Mouse (Mus musculus): Measurements from ENCODE around the gene Tnrc6b. TPM values are rescaled to one million over a fixed set of nuclear protein-coding genes. Genes with fewer than 3 reads are reported as not detected.

Gene Tnrc6b
- polyA plus RNA-seq, 1 experiment: 8.9 TPM

GRCm38 (mm10) chr15:80673337-80674095 is 37.6 kb upstream of the Tnrc6b start:
- Histone ChIP-seq H3K36me3 (ENCODE audit: control insufficient read depth, insufficient read depth) (no peaks in the 10 kb centered on the region), H3K4me2 (ENCODE audit: low read depth) (no peak overlapping the region), H3K79me2 (ENCODE audit: control insufficient read depth, insufficient read depth) (no peaks in the 10 kb centered on the region), H3ac (ENCODE audit: control insufficient read depth, insufficient read length) (no peak overlapping the region), H3K27me3 (ENCODE audit: control insufficient read depth, insufficient read depth, insufficient read length) (no peaks in the 10 kb centered on the region), H3K4me3 (no peak overlapping the region)
- TF ChIP-seq MYOD1 (IDR thresholded peaks at IDR 0.05; ENCODE audit: control insufficient read depth in 1 of 3, insufficient read length in 2 of 3, low read depth in 2 of 3) (no peak), TCF12 (IDR thresholded peaks at IDR 0.05; ENCODE audit: insufficient read depth, poor library complexity, severe bottlenecking) (no peak), REST (IDR thresholded peaks at IDR 0.05; ENCODE audit: insufficient read depth, insufficient read length) (no peak), SRF (IDR thresholded peaks at IDR 0.05; ENCODE audit: control insufficient read depth, insufficient read length, low read depth) (no peak), MAX (IDR thresholded peaks at IDR 0.05; ENCODE audit: low read depth) (no peak), TCF3 (IDR thresholded peaks at IDR 0.05; ENCODE audit: insufficient read length, low read depth) (no peak), USF1 (IDR thresholded peaks at IDR 0.05; ENCODE audit: low read depth) (no peak), POLR2A (IDR thresholded peaks at IDR 0.05; ENCODE audit: insufficient read length, low read depth) (no peak), E2F4 (IDR thresholded peaks at IDR 0.05; ENCODE audit: insufficient read depth) (no peak), MYOG (IDR thresholded peaks at IDR 0.05; ENCODE audit: control insufficient read depth in 1 of 3, insufficient read depth in 1 of 3, insufficient read length in 2 of 3, low read depth in 2 of 3) (no peak), POLR2AphosphoS2 (IDR thresholded peaks at IDR 0.05; ENCODE audit: insufficient read length, low read depth) (no peak), CEBPB (IDR thresholded peaks at IDR 0.05; ENCODE audit: insufficient read depth, poor library complexity, severe bottlenecking) (no peak)

DNA sequence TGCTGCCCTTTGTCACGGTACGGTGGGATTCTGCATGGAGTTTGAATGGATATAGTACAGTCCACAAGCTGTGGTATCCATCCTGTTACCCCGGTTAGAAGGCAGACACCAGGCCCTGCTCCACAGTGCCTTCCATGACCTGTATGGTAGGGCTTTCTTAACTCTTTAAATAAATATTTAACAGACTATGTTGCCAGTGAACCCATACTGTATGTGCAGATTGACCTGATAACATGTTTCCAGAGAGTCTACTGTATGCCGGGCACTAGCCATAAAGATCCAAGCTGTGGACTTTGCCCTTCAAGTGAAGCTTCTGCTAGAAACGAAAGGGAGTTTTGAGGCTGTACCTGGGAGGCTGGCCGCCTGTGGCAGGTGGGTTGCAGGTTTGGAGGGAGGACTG is 36.4 kb upstream of the Tnrc6b start:
- no peak overlapping the region for H3ac ChIP-seq (ENCODE audit: control insufficient read depth, insufficient read length)
- H3K27me3 ChIP-seq (ENCODE audit: control insufficient read depth, insufficient read depth, insufficient read length): no peaks in the 10 kb centered on the region
- TF ChIP-seq TCF12 (IDR thresholded peaks at IDR 0.05; ENCODE audit: insufficient read depth, poor library complexity, severe bottlenecking): no peak
- TF ChIP-seq POLR2A (IDR thresholded peaks at IDR 0.05; ENCODE audit: insufficient read length, low read depth): no peak
- no peak for TF ChIP-seq MYOG (IDR thresholded peaks at IDR 0.05; ENCODE audit: control insufficient read depth in 1 of 3, insufficient read depth in 1 of 3, insufficient read length in 2 of 3, low read depth in 2 of 3)
- TF ChIP-seq MAX (IDR thresholded peaks at IDR 0.05; ENCODE audit: low read depth): no peak
- no peak for TF ChIP-seq POLR2AphosphoS2 (IDR thresholded peaks at IDR 0.05; ENCODE audit: insufficient read length, low read depth)
- TF ChIP-seq MYOD1 (IDR thresholded peaks at IDR 0.05; ENCODE audit: control insufficient read depth in 1 of 3, insufficient read length in 2 of 3, low read depth in 2 of 3): no peak
- TF ChIP-seq TCF3 (IDR thresholded peaks at IDR 0.05; ENCODE audit: insufficient read length, low read depth): no peak
- TF ChIP-seq CEBPB (IDR thresholded peaks at IDR 0.05; ENCODE audit: insufficient read depth, poor library complexity, severe bottlenecking): no peak
- H3K4me2 ChIP-seq (ENCODE audit: low read depth): no peak overlapping the region
- H3K4me3 ChIP-seq: no peak overlapping the region
- H3K36me3 ChIP-seq (ENCODE audit: control insufficient read depth, insufficient read depth): no peaks in the 10 kb centered on the region
- no peaks in the 10 kb centered on the region for H3K79me2 ChIP-seq (ENCODE audit: control insufficient read depth, insufficient read depth)

GRCm38 (mm10) chr15:80679515-80680215 is 31.4 kb upstream of the Tnrc6b start:
- H3K36me3 ChIP-seq (ENCODE audit: control insufficient read depth, insufficient read depth): no peaks in the 10 kb centered on the region
- no peak overlapping the region for H3ac ChIP-seq (ENCODE audit: control insufficient read depth, insufficient read length)
- H3K27me3 ChIP-seq (ENCODE audit: control insufficient read depth, insufficient read depth, insufficient read length): no peaks in the 10 kb centered on the region
- H3K79me2 ChIP-seq (ENCODE audit: control insufficient read depth, insufficient read depth): no peaks in the 10 kb centered on the region
- no peak for TF ChIP-seq TCF3 (IDR thresholded peaks at IDR 0.05; ENCODE audit: insufficient read length, low read depth)
- no peak for TF ChIP-seq SRF (IDR thresholded peaks at IDR 0.05; ENCODE audit: control insufficient read depth, insufficient read length, low read depth)
- TF ChIP-seq MYOD1 (IDR thresholded peaks at IDR 0.05; ENCODE audit: control insufficient read depth in 1 of 3, insufficient read length in 2 of 3, low read depth in 2 of 3): no peak
- TF ChIP-seq CEBPB (IDR thresholded peaks at IDR 0.05; ENCODE audit: insufficient read depth, poor library complexity, severe bottlenecking): no peak
- no peak for TF ChIP-seq E2F4 (IDR thresholded peaks at IDR 0.05; ENCODE audit: insufficient read depth)
- TF ChIP-seq POLR2AphosphoS2 (IDR thresholded peaks at IDR 0.05; ENCODE audit: insufficient read length, low read depth): no peak
- H3K4me3 ChIP-seq: no peak overlapping the region
- H3K4me2 ChIP-seq (ENCODE audit: low read depth): no peak overlapping the region

DNA sequence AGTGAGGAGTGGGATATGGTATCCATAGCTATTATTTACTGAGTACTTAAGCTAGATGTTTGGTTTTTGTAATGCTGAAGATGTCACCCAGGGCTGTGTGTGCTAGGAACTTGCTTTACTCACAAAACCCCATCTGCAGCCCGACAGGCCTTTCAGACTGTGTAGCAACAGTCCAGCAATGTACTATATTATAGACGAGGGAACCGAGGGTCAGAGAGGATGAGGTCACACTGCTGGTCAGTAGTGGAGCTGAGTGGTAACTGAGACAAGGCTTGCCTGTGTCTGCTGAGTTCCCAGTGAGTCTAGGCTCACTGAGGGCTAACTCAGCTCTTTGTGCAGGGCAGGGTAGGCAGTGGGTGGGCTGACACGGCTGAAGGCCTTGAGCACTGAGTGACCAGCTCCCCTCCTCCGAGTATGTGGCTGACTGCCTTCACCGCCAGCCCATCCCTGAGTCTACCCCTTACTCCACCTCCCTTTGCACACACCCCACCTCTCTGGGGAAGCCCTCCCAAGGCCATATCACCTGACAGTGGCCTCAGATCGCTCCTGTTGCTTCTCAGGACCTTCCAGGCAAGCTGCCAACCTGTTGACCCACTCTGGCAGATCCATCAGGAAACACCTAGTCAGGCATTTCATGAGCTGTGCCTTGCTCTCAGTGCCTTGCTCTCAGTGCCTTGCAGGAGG is 30.6 kb upstream of the Tnrc6b start:
- TF ChIP-seq REST (IDR thresholded peaks at IDR 0.05; ENCODE audit: insufficient read depth, insufficient read length) (no peak), POLR2AphosphoS2 (IDR thresholded peaks at IDR 0.05; ENCODE audit: insufficient read length, low read depth) (no peak), MAX (IDR thresholded peaks at IDR 0.05; ENCODE audit: low read depth) (no peak), POLR2A (IDR thresholded peaks at IDR 0.05; ENCODE audit: insufficient read length, low read depth) (no peak)
- Histone ChIP-seq H3ac (ENCODE audit: control insufficient read depth, insufficient read length) (no peak overlapping the region), H3K4me3 (no peak overlapping the region), H3K79me2 (ENCODE audit: control insufficient read depth, insufficient read depth) (no peaks in the 10 kb centered on the region), H3K4me2 (ENCODE audit: low read depth) (no peak overlapping the region), H3K27me3 (ENCODE audit: control insufficient read depth, insufficient read depth, insufficient read length) (peaks cover 8% of the 10 kb centered on the region), H3K36me3 (ENCODE audit: control insufficient read depth, insufficient read depth) (no peaks in the 10 kb centered on the region)
